Mouse (Mus musculus) heart, adult 2 months (tissue): Measurements from ENCODE around the gene Tcf19. TPM values are rescaled to one million over a fixed set of nuclear protein-coding genes. Genes with fewer than 3 reads are reported as not detected.

Experiments used
- DNase-seq, 2 experiments: peaks; one replicate each; pipeline ENCODE4 v3.0.0; 2021
- H3K27ac ChIP-seq: fragments of 200-600 bp; 2 replicates; pipeline ENCODE4 v1.8.1; 2022
- H3K27me3 ChIP-seq: fragments of 200-500 bp; 2 replicates; pipeline ENCODE4 v1.6.1; 2012; ENCODE audit warnings: mild to moderate bottlenecking, low read length, inconsistent platforms, mixed read lengths; ENCODE audit not compliant: control insufficient read depth, insufficient read depth
- H3K36me3 ChIP-seq: fragments of 200-500 bp; 2 replicates; pipeline ENCODE4 v1.6.1; 2012; ENCODE audit warnings: low read length, inconsistent platforms; ENCODE audit not compliant: control insufficient read depth, insufficient read depth
- H3K4me1 ChIP-seq: fragments of 200-500 bp; 2 replicates; pipeline ENCODE4 v1.6.1; 2011; ENCODE audit warnings: low read length; ENCODE audit not compliant: control insufficient read depth, insufficient read depth
- H3K4me3 ChIP-seq: fragments of 200-600 bp; 2 replicates; pipeline ENCODE4 v1.8.1; 2022
- H3K79me2 ChIP-seq: fragments of 200-500 bp; replicated peaks from 2 replicates; pipeline ENCODE4 v1.6.1; 2012; ENCODE audit warnings: mild to moderate bottlenecking, inconsistent platforms, low read length, moderate library complexity, mixed read lengths; ENCODE audit not compliant: control insufficient read depth, insufficient read depth
- H3K9ac ChIP-seq: fragments of 200-500 bp; 2 replicates; pipeline ENCODE4 v1.6.1; 2012; ENCODE audit warnings: low read depth, mild to moderate bottlenecking, control low read depth, inconsistent platforms, low read length, mixed read lengths
- CTCF ChIP-seq: fragments of 200-600 bp; IDR thresholded peaks from 2 replicates; pipeline ENCODE4 v1.8.1; 2022; ENCODE audit warnings: antibody characterized with exemption, mild to moderate bottlenecking, moderate library complexity
- EP300 ChIP-seq: fragments of 200-500 bp; IDR thresholded peaks from 2 replicates; pipeline ENCODE4 v1.6.1; 2011; ENCODE audit warnings: low read depth, low read length, control low read depth; ENCODE audit not compliant: insufficient read depth
- POLR2A ChIP-seq: fragments of 200-500 bp; IDR thresholded peaks from 2 replicates; pipeline ENCODE4 v1.6.1; 2011; ENCODE audit warnings: mild to moderate bottlenecking, low read depth, low read length, control low read depth; ENCODE audit not compliant: insufficient read depth
- WGBS: fragments of 180-500 bp; shearing (Covaris S2); methylation state at CpG from one replicate; pipeline ENCODE4 v1.1.7; 2018; 5-methylcytosine and 5-hydroxymethylcytosine counted together
- intact Hi-C: fragments of 180-260 bp; cut with DNase I; formaldehyde crosslinking; loops from one replicate; pipeline ENCODE4 v1.15.1; 2025
- polyA plus RNA-seq: library from polyadenylated mRNA; depleted of rRNA; stranded (reverse); fragments of >200 nt; gene quantifications from 2 replicates; pipeline ENCODE4 v1.2.3, GENCODE M21; 2012
- total RNA-seq, 2 experiments: library from RNA; stranded (reverse); gene quantifications; 2 replicates each; pipeline ENCODE4 v1.2.3; 2021

Tcf19 gene
- total and polyA plus RNA-seq, 3 experiments: 2.0 to 3.0 (median 2.4) TPM

DNA sequence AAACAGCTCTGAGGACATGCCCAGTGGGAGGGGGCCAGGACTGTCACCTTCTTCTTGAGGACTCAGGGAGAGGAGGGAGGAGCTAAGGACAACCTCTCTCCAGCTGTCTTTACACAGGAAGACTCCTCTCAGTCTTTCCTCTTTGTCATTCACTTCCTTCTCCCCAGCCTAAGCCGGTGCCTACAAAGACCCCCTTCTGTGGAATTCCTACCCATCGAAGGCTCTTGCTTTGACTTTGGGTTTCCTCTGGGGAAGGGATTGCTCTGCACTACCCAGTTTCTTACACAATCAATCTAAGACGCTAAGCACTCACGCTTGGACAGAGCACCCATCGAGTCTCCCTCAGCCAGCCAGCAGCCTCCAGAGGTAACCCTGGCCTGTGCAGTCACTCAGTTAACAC is 32.0 kb upstream of the Tcf19 start:
- no peaks in the 10 kb centered on the region for H3K27me3 ChIP-seq
- no peaks in the 10 kb centered on the region for H3K36me3 ChIP-seq
- H3K79me2 ChIP-seq: no peaks in the 10 kb centered on the region
- intact Hi-C loops: no loop called here
- H3K4me1 ChIP-seq: peaks cover 3% of the 10 kb centered on the region
- TF ChIP-seq EP300 (no peak), CTCF (no peak), POLR2A (no peak)
- H3K27ac ChIP-seq: peak overlapping the region; percentile 86
- H3K9ac ChIP-seq: no peak overlapping the region
- no peak overlapping the region for H3K4me3 ChIP-seq
- DNase-seq: no peak
- whole genome bisulfite sequencing: 30% methylated on average over 5 of the region's 5 CpGs

DNA sequence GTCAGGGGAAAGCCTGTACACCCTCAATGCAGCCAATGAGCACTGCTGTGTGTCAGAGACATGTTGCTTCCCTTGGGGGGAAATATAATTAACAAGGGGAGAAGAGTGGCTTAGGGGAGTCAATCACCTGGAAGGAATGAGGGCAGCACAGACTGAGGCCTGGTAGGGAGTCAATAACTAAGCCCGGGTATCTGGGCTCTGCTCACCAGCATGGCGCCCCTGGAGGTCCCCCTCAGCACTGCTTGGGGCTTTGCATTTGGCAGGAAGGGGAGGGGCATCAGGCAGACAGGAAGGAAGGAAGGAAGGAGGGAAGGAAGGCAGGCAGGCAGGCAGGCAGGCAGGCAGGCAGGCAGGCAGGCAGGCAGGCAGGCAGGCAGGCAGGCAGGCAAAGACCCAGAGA is 30.8 kb upstream of the Tcf19 start:
- H3K4me3 ChIP-seq: no peak overlapping the region
- H3K9ac ChIP-seq: no peak overlapping the region
- TF ChIP-seq POLR2A (no peak), EP300 (no peak), CTCF (no peak)
- no peaks in the 10 kb centered on the region for H3K36me3 ChIP-seq
- WGBS: 73% methylated on average over 2 of the region's 2 CpGs
- no peak overlapping the region for H3K27ac ChIP-seq
- DNase-seq: no peak
- intact Hi-C loops: no loop called here
- H3K4me1 ChIP-seq: peaks cover 3% of the 10 kb centered on the region
- no peaks in the 10 kb centered on the region for H3K79me2 ChIP-seq
- no peaks in the 10 kb centered on the region for H3K27me3 ChIP-seq

DNA sequence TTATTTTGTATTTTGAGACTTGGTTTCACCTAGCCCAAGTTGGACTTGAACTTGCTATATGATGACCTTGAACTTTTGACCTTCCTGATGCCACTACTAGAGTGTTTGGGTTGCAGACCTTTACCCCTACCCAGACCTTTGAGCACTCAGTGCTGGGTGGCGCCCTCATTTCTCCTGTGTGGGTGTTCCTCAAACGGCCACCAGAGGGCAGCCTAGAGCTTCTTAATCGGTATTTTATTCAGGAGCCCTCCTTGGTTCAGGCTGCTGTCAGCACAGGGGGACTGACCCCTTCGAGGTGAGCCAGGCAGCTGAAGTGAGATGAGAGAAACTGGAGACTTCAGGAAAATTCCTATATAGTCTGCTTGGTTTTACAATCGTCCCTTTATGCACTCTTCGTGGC is 28.1 kb upstream of the Tcf19 start:
- no peak overlapping the region for H3K9ac ChIP-seq
- peaks cover 3% of the 10 kb centered on the region for H3K4me1 ChIP-seq
- intact Hi-C loops: loop anchor here (2.0 kb wide), 1 partner anchor 34 kb away; no protein-coding TSS in a partner anchor
- no peaks in the 10 kb centered on the region for H3K79me2 ChIP-seq
- no peaks in the 10 kb centered on the region for H3K27me3 ChIP-seq
- peak; percentile 93 for TF ChIP-seq CTCF
- no peak for TF ChIP-seq EP300
- DNase-seq: peak; percentile 42 to 70
- H3K36me3 ChIP-seq: no peaks in the 10 kb centered on the region
- WGBS: 36% methylated on average over 6 of the region's 6 CpGs
- H3K4me3 ChIP-seq: no peak overlapping the region
- H3K27ac ChIP-seq: no peak overlapping the region

DNA sequence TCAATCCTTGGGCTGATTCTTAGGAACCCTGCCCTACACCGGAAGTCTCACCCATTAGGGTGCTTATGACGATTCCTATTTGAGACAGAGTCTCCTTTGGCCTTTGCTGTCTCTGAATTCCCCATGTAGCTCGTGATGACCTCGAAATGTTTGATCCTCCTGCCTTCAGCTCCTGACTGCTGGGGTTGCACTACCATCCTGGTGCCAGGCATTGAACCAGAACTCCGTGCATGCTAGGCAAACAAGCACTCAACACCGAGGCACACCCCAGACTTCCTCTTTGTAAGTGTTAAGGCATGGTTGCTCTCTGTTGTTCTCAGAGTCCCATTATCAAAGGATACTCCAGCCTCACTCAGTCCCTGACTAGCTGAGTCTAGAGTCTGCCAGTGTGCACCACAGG is 27.4 kb upstream of the Tcf19 start:
- Histone ChIP-seq H3K4me3 (no peak overlapping the region), H3K79me2 (no peaks in the 10 kb centered on the region), H3K9ac (no peak overlapping the region), H3K36me3 (no peaks in the 10 kb centered on the region), H3K27ac (no peak overlapping the region), H3K4me1 (peaks cover 3% of the 10 kb centered on the region), H3K27me3 (no peaks in the 10 kb centered on the region)
- TF ChIP-seq CTCF: no peak
- TF ChIP-seq POLR2A: no peak
- no peak for TF ChIP-seq EP300
- intact Hi-C loops: loop anchor here (2.0 kb wide), 1 partner anchor 35 kb away; no protein-coding TSS in a partner anchor
- WGBS: 55% methylated on average over 6 of the region's 6 CpGs
- no peak for DNase-seq

DNA sequence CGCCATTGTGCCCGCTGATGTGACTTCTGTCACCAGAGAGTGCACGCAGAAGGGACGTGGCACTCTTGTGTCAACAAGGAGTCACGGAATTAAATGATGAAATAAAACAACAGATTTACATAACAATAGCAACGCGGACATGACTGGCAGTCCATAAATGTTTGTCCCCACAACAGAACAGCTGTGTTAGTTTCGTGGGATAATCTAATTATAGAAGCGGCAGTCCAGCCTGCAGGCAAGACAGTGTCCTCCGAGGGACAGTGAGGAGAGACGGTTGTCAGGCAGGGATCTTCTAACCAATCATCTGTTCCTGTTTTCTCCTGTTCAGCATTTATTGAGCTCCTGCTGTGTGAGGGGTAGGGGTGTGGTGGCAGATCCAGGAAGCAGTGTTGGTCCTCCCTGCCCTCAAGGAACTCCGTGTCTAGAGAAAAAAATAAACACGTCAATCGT is 26.8 kb upstream of the Tcf19 start:
- no peaks in the 10 kb centered on the region for H3K27me3 ChIP-seq
- H3K4me3 ChIP-seq: no peak overlapping the region
- DNase-seq: no peak
- no peak overlapping the region for H3K9ac ChIP-seq
- H3K79me2 ChIP-seq: no peaks in the 10 kb centered on the region
- intact Hi-C loops: no loop called here
- H3K36me3 ChIP-seq: no peaks in the 10 kb centered on the region
- WGBS: 31% methylated on average over 14 of the region's 14 CpGs
- no peaks in the 10 kb centered on the region for H3K4me1 ChIP-seq
- TF ChIP-seq EP300: no peak
- no peak for TF ChIP-seq POLR2A
- TF ChIP-seq CTCF: no peak
- peak overlapping the region; percentile 26; the same call in 1 of the 2 replicates for H3K27ac ChIP-seq

DNA sequence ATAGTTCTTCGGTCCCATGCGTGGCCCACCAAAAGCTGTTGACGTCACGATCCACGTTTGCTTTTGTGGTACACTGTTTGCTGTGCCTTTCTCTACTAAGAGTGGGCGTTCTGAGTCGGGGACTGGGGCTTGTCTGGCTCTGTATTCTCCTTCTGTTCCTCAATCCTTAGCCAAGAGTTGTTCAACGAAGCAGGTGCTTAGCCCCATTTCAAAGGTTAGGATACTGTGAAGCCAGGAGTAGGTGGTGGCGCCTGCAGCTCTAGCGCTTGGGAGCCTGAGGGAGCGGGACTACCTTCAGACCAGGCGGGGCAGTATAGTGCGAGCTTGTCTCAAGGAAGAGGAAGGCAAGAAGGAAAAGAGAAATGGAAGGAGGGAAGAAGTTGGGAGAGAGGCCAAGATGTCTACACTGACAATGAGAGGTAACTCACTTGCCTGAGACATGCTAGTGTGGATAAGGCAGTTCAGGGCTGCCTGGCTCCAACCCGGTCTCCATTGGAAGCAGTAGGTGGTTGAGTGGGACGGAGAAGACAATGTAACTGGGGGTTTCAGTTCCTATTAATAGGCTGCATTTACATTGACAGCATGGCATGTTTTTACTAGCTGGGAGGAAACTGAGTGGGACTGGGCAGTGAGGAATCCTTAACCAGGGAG is 26.3 kb upstream of the Tcf19 start:
- no peak overlapping the region; the same call in 1 of the 2 replicates for H3K27ac ChIP-seq
- H3K36me3 ChIP-seq: no peaks in the 10 kb centered on the region
- intact Hi-C loops: no loop called here
- DNase-seq: no peak
- no peaks in the 10 kb centered on the region for H3K4me1 ChIP-seq
- no peak overlapping the region for H3K4me3 ChIP-seq
- TF ChIP-seq POLR2A (no peak), EP300 (no peak), CTCF (no peak)
- 78% methylated on average over 15 of the region's 15 CpGs for WGBS
- H3K27me3 ChIP-seq: no peaks in the 10 kb centered on the region
- H3K9ac ChIP-seq: no peak overlapping the region
- H3K79me2 ChIP-seq: no peaks in the 10 kb centered on the region

DNA sequence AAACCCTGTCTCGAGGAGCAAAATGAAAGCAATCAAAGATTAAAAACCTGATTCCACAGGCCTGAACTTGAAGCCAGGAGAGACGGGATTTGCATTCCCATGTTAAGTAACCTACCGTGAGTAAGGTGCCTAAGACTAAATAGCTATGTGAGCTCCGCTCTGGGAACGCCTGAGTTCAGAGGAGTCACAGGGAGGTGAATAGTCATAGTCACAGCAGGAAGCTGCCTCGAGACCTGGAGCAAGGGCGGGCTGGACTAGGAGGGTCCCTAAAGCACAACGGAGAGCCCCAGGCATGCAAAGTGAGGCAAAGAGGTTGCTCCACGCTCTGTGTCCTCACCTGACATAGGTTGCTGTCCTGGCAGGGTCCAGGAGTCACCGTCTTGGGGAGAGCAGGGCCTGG is 22.9 kb upstream of the Tcf19 start:
- WGBS: 57% methylated on average over 10 of the region's 10 CpGs
- H3K27me3 ChIP-seq: no peaks in the 10 kb centered on the region

More for the DNA sequence above, 22.9 kb upstream of the Tcf19 start:
- Histone ChIP-seq H3K27ac (no peak overlapping the region), H3K4me3 (no peak overlapping the region), H3K79me2 (no peaks in the 10 kb centered on the region), H3K4me1 (no peaks in the 10 kb centered on the region), H3K36me3 (no peaks in the 10 kb centered on the region), H3K9ac (no peak overlapping the region)
- no peak for DNase-seq
- TF ChIP-seq POLR2A: no peak
- TF ChIP-seq EP300: no peak
- TF ChIP-seq CTCF: no peak
- intact Hi-C loops: no loop called here
